Mouse (Mus musculus) natural killer cell, adult 2 months (primary cell): ENCODE results near the gene AA792892.
"Not testable (repeated sequence)": the region's sequence is repeated elsewhere in the genome, so short reads cannot be mapped to it uniquely, and the experiment has no call there.

Source experiments
- DNase-seq, 2 experiments: peaks; one replicate each; pipeline ENCODE4 v3.0.0; 2022; ENCODE audit warnings: low spot score in 2 of 2

AA792892 gene

DNA sequence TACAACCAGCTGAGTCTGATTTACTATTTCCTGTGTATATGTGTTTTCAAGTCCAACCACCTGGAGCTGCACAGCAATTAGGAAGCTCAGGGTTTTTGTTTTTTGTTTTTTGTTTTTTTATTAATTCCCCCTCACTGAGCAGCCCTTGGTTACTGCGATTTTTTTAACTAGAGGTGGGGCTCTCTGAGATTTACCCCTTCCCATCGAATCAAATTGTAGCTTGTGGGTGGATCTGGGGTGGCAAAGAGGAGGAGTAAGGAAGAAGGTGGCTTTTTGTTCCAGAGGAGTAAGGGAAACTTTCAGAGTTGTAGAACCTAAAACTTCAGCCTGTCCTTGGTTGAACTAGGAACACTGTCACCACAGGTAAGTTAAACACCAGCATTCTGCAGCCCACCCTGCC lies at the start of gene AA792892:
TSS of gene AA792892 (plus strand) at position 301 of the 400 bp plus-strand sequence.
- not testable (repeated sequence) for DNase-seq

DNA sequence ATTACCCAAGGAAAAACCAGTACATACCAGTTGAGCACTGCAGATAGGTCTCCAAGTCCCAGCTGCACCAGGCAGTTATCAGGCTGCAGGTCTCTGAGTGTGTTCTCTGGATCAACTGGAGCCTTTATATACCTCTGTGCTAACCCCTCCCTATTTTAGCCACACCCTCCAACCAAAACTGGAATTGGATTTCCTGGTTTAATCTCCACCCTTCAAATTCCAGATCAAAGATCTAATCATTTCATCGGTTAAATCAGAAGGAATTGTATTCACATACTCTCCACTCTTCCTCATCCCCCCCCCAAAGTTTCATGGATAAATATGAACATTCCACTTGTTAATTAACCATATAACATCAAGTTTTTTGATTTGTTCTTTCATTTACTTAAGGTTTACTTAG lies 32.9 kb upstream of the AA792892 start, which contains the start of gene A430089I19Rik:
TSS of gene A430089I19Rik (minus strand) at position 101 of the 400 bp plus-strand sequence.
- DNase-seq = not testable (repeated sequence)

DNA sequence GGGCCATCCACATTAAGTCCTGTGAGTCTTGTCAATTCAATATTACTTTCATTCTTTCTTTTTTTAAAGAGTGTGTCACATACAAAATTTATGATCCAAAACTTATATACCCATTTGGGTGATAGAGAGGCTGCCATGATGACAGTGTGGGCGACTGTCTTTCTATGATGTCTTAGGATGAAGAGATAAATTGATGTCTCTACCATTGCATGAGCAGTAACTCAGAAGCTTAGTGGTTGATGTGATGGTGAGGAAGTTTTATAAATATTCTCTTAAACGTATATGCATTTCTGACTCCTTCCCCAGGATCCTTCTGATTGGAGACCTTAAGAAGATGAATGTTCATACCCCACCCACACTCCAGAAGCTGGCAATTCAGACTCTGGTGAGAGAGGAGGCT lies 25.4 kb upstream of the AA792892 start, which contains the start of gene Gm6502:
TSS of gene Gm6502 (plus strand) at position 301 of the 400 bp plus-strand sequence.
- not testable (repeated sequence) for DNase-seq
